Mouse (Mus musculus): ENCODE measurements around the gene Nr2e1.
A peak's percentile ranks its signal among the peaks of the same experiment; 100 is the strongest.

DNA sequence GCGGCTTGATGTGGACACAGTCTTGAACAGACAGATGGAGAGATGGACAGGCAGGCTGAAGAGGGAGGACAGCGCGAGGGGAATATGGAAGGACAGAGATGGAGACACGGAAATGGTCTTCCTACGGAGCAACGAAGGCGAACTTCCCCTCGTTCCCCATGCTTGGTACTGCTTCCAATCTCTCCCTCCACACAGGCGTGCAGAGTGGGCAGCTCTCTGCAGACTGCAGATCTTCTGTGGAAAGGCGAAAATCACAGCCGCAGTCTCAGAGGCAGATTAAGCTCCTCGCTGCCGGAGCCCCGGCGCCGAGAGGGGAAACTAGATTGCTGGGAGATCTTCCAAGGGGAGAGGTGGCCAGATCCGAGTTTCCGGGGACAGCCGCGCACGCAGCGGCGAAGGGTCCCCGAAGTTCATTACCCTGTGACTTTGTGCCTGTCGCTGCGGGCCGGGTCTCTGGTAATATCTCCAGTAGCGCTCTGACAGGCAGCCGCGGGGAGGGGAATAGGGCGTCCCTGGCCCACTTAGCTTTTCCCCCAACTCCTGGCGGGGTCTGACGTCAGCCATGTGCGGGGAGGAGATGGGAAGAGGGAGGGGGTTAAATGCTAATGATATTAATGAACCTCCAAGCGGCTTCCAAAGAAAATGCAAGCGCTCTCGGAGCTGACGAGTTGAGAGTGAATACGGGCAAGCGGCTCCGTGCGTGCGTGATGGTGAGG, at the start of gene Nr2e1, which contains the start of gene Ostm1:
- peak; percentile 37; the same call in 1 of the 2 replicates for TF ChIP-seq CTCF (IDR thresholded peaks at IDR 0.05; ENCODE audit: insufficient read depth, low read depth, low read length)
- no peak for TF ChIP-seq POLR2A (IDR thresholded peaks at IDR 0.05; ENCODE audit: insufficient read depth, low read depth, low read length)

Measured in olfactory bulb, adult 2 months (tissue).